Mouse (Mus musculus): ENCODE data around the gene Dnajb11. TPM values are rescaled to one million over a fixed set of nuclear protein-coding genes. Genes with fewer than 3 reads are reported as not detected.
A peak's percentile ranks its signal among the peaks of the same experiment; 100 is the strongest.

The Dnajb11 gene
- 140 and 150 TPM in 2 replicates for polyA plus RNA-seq (2016; fragmentation: Nextera tagmentation; extraction: Ambion mirVana)

DNA sequence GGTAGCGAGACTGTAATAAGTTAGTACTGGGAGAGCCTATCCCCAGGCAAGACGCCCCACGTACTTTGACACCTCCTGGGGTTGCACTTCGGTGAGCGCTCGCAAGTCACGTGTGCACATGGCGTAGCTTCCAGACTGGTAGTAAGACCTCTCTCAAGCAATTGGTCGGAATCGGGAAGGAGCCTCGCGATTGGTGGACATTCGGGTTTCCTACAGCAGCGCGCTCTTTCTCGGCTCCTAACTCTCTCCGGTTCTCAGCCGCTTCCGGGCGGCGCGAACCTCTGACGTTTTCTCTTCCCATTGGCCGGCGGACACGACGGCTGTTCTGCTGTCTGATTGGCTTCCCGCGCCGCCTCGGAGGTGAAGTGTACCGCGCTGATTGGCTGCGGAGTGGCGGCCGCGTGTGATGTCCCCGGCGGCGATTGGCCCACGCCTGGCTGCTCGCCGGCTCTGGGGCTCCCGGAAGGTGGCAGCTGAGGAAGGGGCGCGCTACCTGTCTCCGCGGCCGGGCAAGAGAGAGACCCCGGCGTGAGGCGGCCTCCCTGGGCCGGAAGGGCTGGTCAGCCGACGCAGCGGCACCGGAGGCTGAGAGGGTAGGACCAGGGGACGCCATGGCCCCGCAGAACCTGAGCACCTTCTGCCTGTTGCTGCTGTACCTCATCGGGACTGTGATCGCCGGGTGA is at the start of gene Dnajb11, which contains the start of gene Tbccd1:
Dnajb11 (plus strand) TSS at position 415 of the 683 bp plus-strand sequence.
Tbccd1 (minus strand) TSS at position 239 of the 683 bp plus-strand sequence.
- Histone ChIP-seq H3K27ac (peak within 1 kb of the TSS; percentile 93), H3K4me3 (peak within 1 kb of the TSS; percentile 100), H3K27me3 (ENCODE audit: insufficient read depth, poor library complexity, severe bottlenecking) (no peaks in the 10 kb centered on the region), H3K9me3 (no peaks in the 10 kb centered on the region), H3K4me1 (peaks cover 12% of the 10 kb centered on the region), H3K36me3 (peaks cover 27% of the 10 kb centered on the region)
- DNase-seq (ENCODE audit: low spot score), result peak; percentile 100
- under 1% methylated on average over 62 of the region's 62 CpGs for WGBS

DNA sequence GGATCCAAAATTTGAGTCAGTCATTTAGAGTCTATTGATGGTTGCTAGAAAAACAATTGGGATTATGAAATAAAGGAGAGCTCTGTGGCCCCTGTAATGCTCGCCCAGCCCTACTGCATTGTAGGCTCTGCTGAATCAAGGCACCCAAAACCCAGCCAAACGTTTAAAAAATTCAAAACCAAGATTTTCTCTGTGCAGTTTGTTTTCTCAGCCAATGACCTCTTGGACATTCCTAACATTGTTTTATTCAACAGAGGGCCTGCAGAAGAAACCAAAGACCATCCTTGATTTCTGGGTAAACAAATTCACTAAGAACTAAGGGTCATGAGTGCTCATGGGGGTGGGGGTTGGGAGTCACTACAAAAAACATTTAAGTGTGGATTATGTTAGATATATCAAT is 46.2 kb upstream of the Dnajb11 start, which contains the start of gene Crygs:
Crygs (minus strand) TSS at position 101 of the 400 bp plus-strand sequence.
- Histone ChIP-seq H3K36me3 (peaks cover 16% of the 10 kb centered on the region), H3K27me3 (ENCODE audit: insufficient read depth, poor library complexity, severe bottlenecking) (0 out of 2 replicates have a peak, but pooled peaks cover 5% of the 10 kb centered on the region), H3K9me3 (no peaks in the 10 kb centered on the region), H3K4me3 (no peak within 1 kb of the TSS), H3K27ac (no peak within 1 kb of the TSS), H3K4me1 (no peaks in the 10 kb centered on the region)
- 76% methylated on average over 2 of the region's 2 CpGs for whole genome bisulfite sequencing
- no peak for DNase-seq (ENCODE audit: low spot score)

DNA sequence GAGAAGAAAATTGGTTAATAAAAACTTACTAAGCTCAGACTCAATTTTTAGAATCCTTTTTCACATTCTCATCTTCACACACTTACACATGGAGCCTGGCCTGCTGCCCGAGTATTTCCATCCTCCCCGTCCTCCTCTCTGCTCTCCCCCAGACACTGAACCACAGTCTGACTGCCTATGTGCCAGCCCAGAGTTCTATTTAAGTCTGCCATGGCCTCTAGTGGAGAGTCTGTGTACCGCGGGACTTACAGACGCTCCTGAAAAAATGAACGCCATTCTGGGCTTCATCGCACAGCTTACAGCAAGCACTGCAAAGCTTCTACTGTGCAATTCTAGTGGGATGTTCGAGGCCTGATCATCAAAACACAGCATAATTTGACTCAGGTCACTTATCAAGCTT is 36.9 kb upstream of the Dnajb11 start:
- no peak for DNase-seq (ENCODE audit: low spot score)

DNA sequence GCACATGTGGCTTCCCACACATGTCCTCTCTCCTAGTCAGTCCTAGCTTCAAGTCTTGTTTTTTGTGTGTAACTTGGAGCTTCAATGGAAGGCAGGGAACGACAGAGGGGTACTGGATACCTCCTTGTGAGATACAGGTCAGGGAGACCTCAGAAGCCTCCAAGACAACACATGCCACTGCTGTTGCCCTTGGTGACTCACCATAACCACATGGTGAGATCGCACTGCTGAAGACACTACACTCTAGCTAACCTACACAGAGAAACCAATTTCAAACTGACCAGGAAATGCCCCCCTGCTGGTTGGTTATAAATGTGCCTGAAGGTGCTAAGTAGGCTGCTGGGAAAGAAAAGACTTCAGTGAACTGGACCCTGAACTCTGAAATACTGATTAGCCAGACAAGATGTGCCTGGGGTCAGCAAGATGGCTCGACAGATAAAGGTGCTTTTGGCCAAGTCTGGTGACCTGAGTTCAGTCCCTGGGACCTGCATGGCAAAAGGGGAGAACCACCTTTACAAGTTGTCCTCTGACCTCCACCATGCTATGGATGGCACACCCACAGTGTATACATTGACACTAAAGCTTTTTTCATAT is 24.6 kb upstream of the Dnajb11 start:
- 86% methylated on average over 3 of the region's 3 CpGs for WGBS
- no peak overlapping the region for H3K4me3 ChIP-seq
- H3K27me3 ChIP-seq (ENCODE audit: insufficient read depth, poor library complexity, severe bottlenecking), result no peaks in the 10 kb centered on the region
- DNase-seq (ENCODE audit: low spot score), result peak; percentile 69
- H3K4me1 ChIP-seq, result no peaks in the 10 kb centered on the region
- H3K27ac ChIP-seq, result no peak overlapping the region
- no peaks in the 10 kb centered on the region for H3K9me3 ChIP-seq
- peaks cover 44% of the 10 kb centered on the region for H3K36me3 ChIP-seq

More for the DNA sequence above, 36.9 kb upstream of the Dnajb11 start:
- H3K4me3 ChIP-seq, result no peak overlapping the region
- H3K9me3 ChIP-seq, result no peaks in the 10 kb centered on the region
- 56% methylated on average over 8 of the region's 8 CpGs for WGBS
- no peak overlapping the region for H3K27ac ChIP-seq
- H3K27me3 ChIP-seq (ENCODE audit: insufficient read depth, poor library complexity, severe bottlenecking), result no peaks in the 10 kb centered on the region
- H3K4me1 ChIP-seq, result no peaks in the 10 kb centered on the region
- peaks cover 20% of the 10 kb centered on the region for H3K36me3 ChIP-seq

DNA sequence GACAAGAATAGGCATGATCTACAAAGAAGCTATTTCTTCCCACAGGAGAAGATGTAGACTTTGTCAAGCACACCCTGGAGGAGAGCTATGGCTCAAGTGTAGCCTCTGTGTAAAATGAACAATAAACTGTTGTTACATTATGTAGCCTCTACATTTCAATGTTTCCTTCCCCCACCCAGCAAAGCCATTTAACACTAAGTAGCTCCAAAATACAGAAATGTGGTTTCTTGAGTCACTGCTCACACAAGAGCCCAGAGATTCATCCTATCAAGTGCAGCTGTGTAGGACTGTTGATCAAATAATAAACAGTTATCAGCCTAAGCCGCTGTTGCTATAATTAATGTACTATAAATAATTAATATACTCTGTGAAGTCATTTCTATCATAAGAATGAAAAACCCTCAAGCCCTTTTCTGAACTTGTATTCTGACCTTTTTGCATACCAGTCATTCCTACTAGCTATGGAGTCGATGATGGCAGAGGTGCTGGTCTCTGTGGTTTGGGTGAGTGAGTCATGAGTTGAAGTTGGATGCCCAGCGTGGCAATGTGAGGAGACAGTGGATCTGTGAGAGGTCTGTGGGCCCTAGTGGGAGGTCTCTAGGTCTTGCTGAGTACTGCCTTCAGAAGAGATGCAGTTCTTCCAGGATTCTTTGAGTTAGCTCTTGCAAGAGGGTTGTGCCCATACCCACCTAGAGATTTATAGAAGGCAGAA is 18.3 kb upstream of the Dnajb11 start:
- peaks cover 40% of the 10 kb centered on the region for H3K36me3 ChIP-seq
- no peak overlapping the region for H3K4me3 ChIP-seq
- 81% methylated on average over 3 of the region's 3 CpGs for WGBS
- H3K27me3 ChIP-seq (ENCODE audit: insufficient read depth, poor library complexity, severe bottlenecking), result no peaks in the 10 kb centered on the region
- H3K27ac ChIP-seq, result no peak overlapping the region
- DNase-seq (ENCODE audit: low spot score), result no peak
- no peaks in the 10 kb centered on the region for H3K9me3 ChIP-seq
- peaks cover 6% of the 10 kb centered on the region; the same call in 1 of the 2 replicates for H3K4me1 ChIP-seq

DNA sequence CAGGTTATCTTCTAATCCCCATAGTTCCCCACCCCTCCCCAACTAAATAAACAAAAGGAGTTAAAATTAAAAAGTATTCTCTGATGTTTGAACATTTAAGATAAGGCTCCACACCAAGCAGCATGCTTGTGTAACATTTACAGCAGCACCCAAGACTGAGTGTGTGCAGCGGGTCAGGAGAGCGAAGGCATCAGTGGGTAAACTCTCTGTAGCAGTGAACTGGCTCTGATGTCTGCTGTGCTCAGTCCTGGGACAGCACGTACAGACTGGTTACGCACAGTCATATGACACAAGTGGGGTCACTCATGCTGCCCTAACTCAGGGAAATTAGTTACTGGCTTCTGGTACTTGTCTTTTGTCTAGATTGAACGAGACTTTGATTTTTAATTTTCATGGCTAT is 14.8 kb upstream of the Dnajb11 start:
- Histone ChIP-seq H3K27me3 (ENCODE audit: insufficient read depth, poor library complexity, severe bottlenecking) (no peaks in the 10 kb centered on the region), H3K27ac (no peak overlapping the region), H3K9me3 (no peaks in the 10 kb centered on the region), H3K36me3 (peaks cover 15% of the 10 kb centered on the region), H3K4me3 (no peak overlapping the region), H3K4me1 (peaks cover 15% of the 10 kb centered on the region)
- no peak for DNase-seq (ENCODE audit: low spot score)
- 88% methylated on average over 5 of the region's 5 CpGs for WGBS

DNA sequence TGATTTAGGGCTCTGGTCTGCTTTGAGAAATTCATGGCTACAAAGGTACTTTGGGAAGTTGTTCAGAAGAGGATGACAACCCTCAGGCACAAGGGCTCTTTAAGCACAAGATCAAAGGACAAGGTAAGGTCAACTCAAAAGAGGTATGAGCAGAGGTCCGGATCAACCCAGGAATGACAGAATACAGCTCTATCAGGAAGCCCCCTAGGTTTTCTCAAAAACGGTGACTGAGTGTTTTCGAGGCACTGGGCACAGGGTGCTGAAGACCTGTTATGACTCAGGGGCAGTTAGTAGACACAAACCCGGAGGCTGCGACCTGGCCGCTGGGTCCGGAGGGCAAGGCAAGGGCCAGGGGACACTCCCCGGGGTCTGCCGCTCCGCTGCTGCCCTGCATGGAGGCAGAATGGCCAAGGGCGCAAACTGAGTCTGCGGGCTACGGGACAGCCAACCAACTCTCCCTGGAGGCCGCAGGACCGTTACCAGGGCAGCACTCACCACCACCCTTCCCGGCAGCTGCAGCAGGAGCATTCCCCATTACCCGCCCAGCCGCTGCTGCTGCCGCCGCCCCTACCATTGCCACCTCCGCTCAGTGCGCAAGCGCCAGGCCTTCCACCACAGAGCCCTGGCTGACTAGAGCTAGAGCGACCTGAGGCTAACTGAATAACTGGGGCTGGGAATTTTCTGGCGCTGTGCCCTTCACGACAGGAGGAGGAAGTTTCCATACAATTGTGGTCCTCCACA is 13.4 kb upstream of the Dnajb11 start:
- peak; percentile 93 for DNase-seq (ENCODE audit: low spot score)
- Histone ChIP-seq H3K36me3 (peaks cover 8% of the 10 kb centered on the region; the same call in 1 of the 2 replicates), H3K4me1 (peaks cover 15% of the 10 kb centered on the region), H3K27me3 (ENCODE audit: insufficient read depth, poor library complexity, severe bottlenecking) (no peaks in the 10 kb centered on the region), H3K4me3 (peak overlapping the region; percentile 68), H3K9me3 (no peaks in the 10 kb centered on the region), H3K27ac (peak overlapping the region; percentile 88)
- WGBS, result 4% methylated on average over 26 of the region's 26 CpGs

DNA sequence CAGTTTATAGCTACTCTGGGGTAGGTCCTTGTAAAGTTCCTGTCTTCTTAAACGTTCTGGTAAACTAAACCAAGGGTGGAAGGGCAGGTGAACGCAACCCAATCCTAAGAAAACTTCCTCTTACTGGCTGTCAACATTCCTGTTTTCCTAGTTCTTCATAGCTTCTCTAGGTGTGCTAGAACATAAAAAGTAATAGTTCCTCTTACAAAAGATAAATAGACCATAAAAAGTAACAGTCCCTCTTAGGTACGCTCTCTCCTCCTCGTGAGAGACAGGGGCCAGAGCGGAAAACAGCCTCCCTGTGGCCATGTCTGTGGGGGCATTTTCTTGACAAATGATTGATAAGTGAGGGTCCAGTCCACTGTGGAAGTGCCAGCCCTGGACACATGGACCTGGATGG is 12.8 kb upstream of the Dnajb11 start:
- H3K9me3 ChIP-seq, result no peaks in the 10 kb centered on the region
- 74% methylated on average over 5 of the region's 5 CpGs for WGBS
- H3K27ac ChIP-seq, result peak overlapping the region; percentile 88
- peak overlapping the region; percentile 68 for H3K4me3 ChIP-seq
- no peaks in the 10 kb centered on the region for H3K27me3 ChIP-seq (ENCODE audit: insufficient read depth, poor library complexity, severe bottlenecking)
- H3K36me3 ChIP-seq, result peaks cover 5% of the 10 kb centered on the region; the same call in 1 of the 2 replicates
- no peak for DNase-seq (ENCODE audit: low spot score)
- H3K4me1 ChIP-seq, result peaks cover 15% of the 10 kb centered on the region

DNA sequence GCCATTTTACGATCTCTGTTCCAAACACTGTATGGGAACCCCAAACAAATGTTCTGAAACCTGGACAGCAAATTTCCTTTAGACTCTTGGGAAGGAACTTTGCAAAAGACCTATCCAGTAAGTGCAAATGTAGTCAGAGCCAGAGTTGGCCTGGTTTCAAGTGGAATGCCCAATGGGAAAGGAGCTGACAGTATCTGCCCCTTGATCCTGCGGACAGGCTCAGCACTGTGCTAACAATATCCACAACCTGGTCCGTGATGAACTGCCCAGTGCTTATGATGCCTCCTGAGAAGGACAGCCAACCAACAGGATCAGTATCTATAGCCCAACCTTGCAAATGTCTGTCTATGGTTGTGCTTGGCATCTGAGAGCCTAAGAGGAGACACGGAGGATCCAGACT is 12.2 kb upstream of the Dnajb11 start:
- H3K4me3 ChIP-seq, result no peak overlapping the region
- H3K36me3 ChIP-seq, result peaks cover 5% of the 10 kb centered on the region; the same call in 1 of the 2 replicates
- H3K27me3 ChIP-seq (ENCODE audit: insufficient read depth, poor library complexity, severe bottlenecking), result no peaks in the 10 kb centered on the region
- H3K27ac ChIP-seq, result no peak overlapping the region
- WGBS, result 81% methylated on average over 4 of the region's 4 CpGs
- H3K4me1 ChIP-seq, result peaks cover 15% of the 10 kb centered on the region
- no peak for DNase-seq (ENCODE audit: low spot score)
- H3K9me3 ChIP-seq, result no peaks in the 10 kb centered on the region

DNA sequence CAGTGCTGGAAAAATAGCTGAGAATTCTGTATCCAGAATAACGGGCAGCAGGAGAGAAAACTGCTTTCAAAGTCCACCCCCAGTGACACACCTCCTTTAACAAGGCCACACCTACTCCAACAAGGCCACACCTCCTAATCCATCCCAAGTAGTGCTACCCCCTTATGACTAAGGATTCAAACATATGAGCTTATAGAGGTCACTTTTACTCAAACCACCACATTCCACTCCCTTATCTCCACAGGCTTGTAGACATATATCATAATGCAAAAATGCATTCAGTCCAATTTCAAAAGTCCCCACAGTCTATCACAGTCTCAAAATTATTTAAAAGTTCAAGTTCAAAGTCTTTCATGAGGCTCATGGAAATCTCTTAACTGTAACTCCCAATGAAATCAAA is 10.0 kb upstream of the Dnajb11 start:
- WGBS, result 84% methylated on average over 1 of the region's 1 CpGs
- no peaks in the 10 kb centered on the region for H3K36me3 ChIP-seq
- no peak overlapping the region for H3K27ac ChIP-seq
- H3K27me3 ChIP-seq (ENCODE audit: insufficient read depth, poor library complexity, severe bottlenecking), result no peaks in the 10 kb centered on the region
- peak; percentile 36 for DNase-seq (ENCODE audit: low spot score)
- H3K4me1 ChIP-seq, result peaks cover 15% of the 10 kb centered on the region
- H3K9me3 ChIP-seq, result no peaks in the 10 kb centered on the region
- H3K4me3 ChIP-seq, result no peak overlapping the region

DNA sequence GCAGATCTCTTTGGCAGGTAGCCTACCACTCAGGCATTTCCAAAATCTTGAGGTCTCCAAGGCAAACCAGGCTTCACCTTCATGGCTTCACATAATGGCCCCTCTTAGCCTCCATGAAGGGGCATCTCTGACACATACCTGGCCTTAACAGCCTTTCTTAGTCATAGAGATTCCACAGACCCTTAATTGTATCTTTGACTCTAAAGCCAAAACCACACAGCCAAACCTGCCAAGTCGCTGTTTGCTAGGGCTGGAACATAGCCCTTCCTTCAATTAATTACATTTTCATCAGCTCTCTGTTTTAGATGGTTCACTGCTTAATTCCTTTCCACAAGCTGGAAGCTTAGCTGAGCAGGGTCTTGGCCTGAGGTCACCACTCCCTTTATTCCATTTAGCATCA is 9.3 kb upstream of the Dnajb11 start:
- no peak overlapping the region for H3K27ac ChIP-seq
- H3K9me3 ChIP-seq, result no peaks in the 10 kb centered on the region
- peak; percentile 46 for DNase-seq (ENCODE audit: low spot score)
- H3K27me3 ChIP-seq (ENCODE audit: insufficient read depth, poor library complexity, severe bottlenecking), result no peaks in the 10 kb centered on the region
- no peak overlapping the region for H3K4me3 ChIP-seq
- H3K4me1 ChIP-seq, result peaks cover 15% of the 10 kb centered on the region
- H3K36me3 ChIP-seq, result no peaks in the 10 kb centered on the region
- WGBS, result 87% methylated on average over 1 of the region's 1 CpGs

DNA sequence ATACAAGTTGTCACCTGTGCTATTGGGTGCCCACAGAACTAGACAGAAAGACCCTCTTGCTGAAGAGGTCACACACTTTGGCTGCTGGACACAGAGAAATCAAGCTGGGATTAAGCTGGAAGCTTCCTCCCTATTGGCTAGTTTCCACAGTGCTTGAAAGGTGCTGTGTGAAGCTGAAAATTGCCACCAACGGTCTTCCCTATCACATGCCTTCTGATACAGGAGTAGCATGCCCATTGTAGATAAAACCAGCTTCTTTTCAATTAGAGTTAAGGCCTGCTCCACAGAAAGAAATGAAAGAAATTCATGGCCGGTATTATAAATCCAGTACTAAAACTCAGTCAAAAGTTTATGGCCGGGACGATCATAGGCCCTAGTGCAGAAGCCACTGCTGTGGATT is 4.9 kb upstream of the Dnajb11 start:
- no peaks in the 10 kb centered on the region for H3K27me3 ChIP-seq (ENCODE audit: insufficient read depth, poor library complexity, severe bottlenecking)
- H3K36me3 ChIP-seq, result peaks cover 10% of the 10 kb centered on the region; the same call in 1 of the 2 replicates
- 92% methylated on average over 4 of the region's 4 CpGs for WGBS
- H3K9me3 ChIP-seq, result no peaks in the 10 kb centered on the region
- no peak overlapping the region for H3K4me3 ChIP-seq
- H3K4me1 ChIP-seq, result peaks cover 6% of the 10 kb centered on the region; the same call in 1 of the 2 replicates
- H3K27ac ChIP-seq, result no peak overlapping the region
- DNase-seq (ENCODE audit: low spot score), result no peak
